Mouse (Mus musculus): Measurements from ENCODE around the gene Ptpru. TPM values are rescaled to one million over a fixed set of nuclear protein-coding genes. Genes with fewer than 3 reads are reported as not detected.
A peak's percentile ranks its signal among the peaks of the same experiment; 100 is the strongest.

Gene Ptpru
- polyA plus RNA-seq, 1 experiment: 5.4 TPM

DNA sequence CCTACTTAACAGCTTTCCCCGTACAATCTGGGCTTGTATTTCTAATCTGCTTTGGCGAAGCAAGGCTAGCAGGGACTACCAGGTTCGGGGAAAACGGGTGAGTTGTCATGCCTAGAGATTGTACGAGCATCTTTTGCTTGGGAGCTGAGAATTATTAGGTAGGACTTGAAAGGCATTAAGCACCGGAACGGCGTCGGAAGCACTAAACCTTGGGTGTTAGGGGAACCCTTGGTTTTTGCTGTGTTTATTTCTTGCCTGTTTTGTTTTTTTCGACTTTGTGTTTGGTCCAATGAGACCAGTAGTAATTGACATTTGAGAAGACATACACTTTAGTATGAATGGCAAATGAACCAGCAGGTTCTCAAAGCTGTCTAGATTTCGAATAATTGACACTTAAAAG lies 36.5 kb upstream of the Ptpru start:
- peaks cover 5% of the 10 kb centered on the region; the same call in 1 of the 2 replicates for H3K4me1 ChIP-seq (ENCODE audit: control insufficient read depth, insufficient read depth, insufficient read length, low read length)
- no peaks in the 10 kb centered on the region for H3K36me3 ChIP-seq (ENCODE audit: control insufficient read depth, insufficient read depth, low read length)
- H3K27me3 ChIP-seq (ENCODE audit: control insufficient read depth, insufficient read depth, low read length): no peaks in the 10 kb centered on the region
- TF ChIP-seq CTCF (IDR thresholded peaks at IDR 0.05; ENCODE audit: extremely low read depth, insufficient read length, insufficient replicate concordance, low read depth, low read length) (no peak), POLR2A (IDR thresholded peaks at IDR 0.05; ENCODE audit: low read depth, low read length) (no peak)
- WGBS: under 1% methylated on average over 11 of the region's 11 CpGs
- peak overlapping the region; percentile 93 for H3K27ac ChIP-seq (ENCODE audit: insufficient read depth, low read depth, low read length)
- H3K4me3 ChIP-seq (ENCODE audit: low read depth, low read length): peak overlapping the region; percentile 85

GRCm38 (mm10) chr4:131874169-131874536 lies 36.1 kb upstream of the Ptpru start:
- Histone ChIP-seq H3K27me3 (ENCODE audit: control insufficient read depth, insufficient read depth, low read length) (no peaks in the 10 kb centered on the region), H3K4me1 (ENCODE audit: control insufficient read depth, insufficient read depth, insufficient read length, low read length) (peaks cover 5% of the 10 kb centered on the region; the same call in 1 of the 2 replicates), H3K36me3 (ENCODE audit: control insufficient read depth, insufficient read depth, low read length) (no peaks in the 10 kb centered on the region), H3K4me3 (ENCODE audit: low read depth, low read length) (peak overlapping the region; percentile 85), H3K27ac (ENCODE audit: insufficient read depth, low read depth, low read length) (peak overlapping the region; percentile 93)
- WGBS: under 1% methylated on average over 20 of the region's 20 CpGs
- TF ChIP-seq CTCF (IDR thresholded peaks at IDR 0.05; ENCODE audit: extremely low read depth, insufficient read length, insufficient replicate concordance, low read depth, low read length) (no peak), POLR2A (IDR thresholded peaks at IDR 0.05; ENCODE audit: low read depth, low read length) (peak; percentile 25; the same call in 1 of the 2 replicates)

GRCm38 (mm10) chr4:131873293-131874168 lies 35.4 kb upstream of the Ptpru start, which contains the start of gene Srsf4:
TSS of gene Srsf4 (plus strand) at chr4:131873617.
- H3K4me3 ChIP-seq (ENCODE audit: low read depth, low read length): peak within 1 kb of the TSS; percentile 85
- H3K36me3 ChIP-seq (ENCODE audit: control insufficient read depth, insufficient read depth, low read length): no peaks in the 10 kb centered on the region
- TF ChIP-seq CTCF (IDR thresholded peaks at IDR 0.05; ENCODE audit: extremely low read depth, insufficient read length, insufficient replicate concordance, low read depth, low read length) (no peak), POLR2A (IDR thresholded peaks at IDR 0.05; ENCODE audit: low read depth, low read length) (peak; percentile 88)
- H3K4me1 ChIP-seq (ENCODE audit: control insufficient read depth, insufficient read depth, insufficient read length, low read length): peaks cover 5% of the 10 kb centered on the region; the same call in 1 of the 2 replicates
- H3K27ac ChIP-seq (ENCODE audit: insufficient read depth, low read depth, low read length): peak within 1 kb of the TSS; percentile 93
- H3K27me3 ChIP-seq (ENCODE audit: control insufficient read depth, insufficient read depth, low read length): no peaks in the 10 kb centered on the region
- 1% methylated on average over 114 of the region's 116 CpGs for WGBS

GRCm38 (mm10) chr4:131872672-131873292 lies 34.7 kb upstream of the Ptpru start:
- WGBS: 2% methylated on average over 11 of the region's 11 CpGs
- TF ChIP-seq POLR2A (IDR thresholded peaks at IDR 0.05; ENCODE audit: low read depth, low read length) (no peak), CTCF (IDR thresholded peaks at IDR 0.05; ENCODE audit: extremely low read depth, insufficient read length, insufficient replicate concordance, low read depth, low read length) (no peak)
- H3K27me3 ChIP-seq (ENCODE audit: control insufficient read depth, insufficient read depth, low read length): no peaks in the 10 kb centered on the region

GRCm38 (mm10) chr4:131861341-131861739 lies 23.3 kb upstream of the Ptpru start:
- H3K4me3 ChIP-seq (ENCODE audit: low read depth, low read length): no peak overlapping the region
- H3K36me3 ChIP-seq (ENCODE audit: control insufficient read depth, insufficient read depth, low read length): peaks cover 18% of the 10 kb centered on the region
- H3K27ac ChIP-seq (ENCODE audit: insufficient read depth, low read depth, low read length): no peak overlapping the region
- no peaks in the 10 kb centered on the region for H3K27me3 ChIP-seq (ENCODE audit: control insufficient read depth, insufficient read depth, low read length)
- WGBS: 66% methylated on average over 4 of the region's 4 CpGs
- H3K4me1 ChIP-seq (ENCODE audit: control insufficient read depth, insufficient read depth, insufficient read length, low read length): no peaks in the 10 kb centered on the region
- TF ChIP-seq POLR2A (IDR thresholded peaks at IDR 0.05; ENCODE audit: low read depth, low read length): no peak
- no peak for TF ChIP-seq CTCF (IDR thresholded peaks at IDR 0.05; ENCODE audit: extremely low read depth, insufficient read length, insufficient replicate concordance, low read depth, low read length)

More at GRCm38 (mm10) chr4:131872672-131873292, 34.7 kb upstream of the Ptpru start:
- Histone ChIP-seq H3K27ac (ENCODE audit: insufficient read depth, low read depth, low read length) (peak overlapping the region; percentile 78), H3K36me3 (ENCODE audit: control insufficient read depth, insufficient read depth, low read length) (no peaks in the 10 kb centered on the region), H3K4me3 (ENCODE audit: low read depth, low read length) (peak overlapping the region; percentile 51), H3K4me1 (ENCODE audit: control insufficient read depth, insufficient read depth, insufficient read length, low read length) (peaks cover 5% of the 10 kb centered on the region; the same call in 1 of the 2 replicates)

DNA sequence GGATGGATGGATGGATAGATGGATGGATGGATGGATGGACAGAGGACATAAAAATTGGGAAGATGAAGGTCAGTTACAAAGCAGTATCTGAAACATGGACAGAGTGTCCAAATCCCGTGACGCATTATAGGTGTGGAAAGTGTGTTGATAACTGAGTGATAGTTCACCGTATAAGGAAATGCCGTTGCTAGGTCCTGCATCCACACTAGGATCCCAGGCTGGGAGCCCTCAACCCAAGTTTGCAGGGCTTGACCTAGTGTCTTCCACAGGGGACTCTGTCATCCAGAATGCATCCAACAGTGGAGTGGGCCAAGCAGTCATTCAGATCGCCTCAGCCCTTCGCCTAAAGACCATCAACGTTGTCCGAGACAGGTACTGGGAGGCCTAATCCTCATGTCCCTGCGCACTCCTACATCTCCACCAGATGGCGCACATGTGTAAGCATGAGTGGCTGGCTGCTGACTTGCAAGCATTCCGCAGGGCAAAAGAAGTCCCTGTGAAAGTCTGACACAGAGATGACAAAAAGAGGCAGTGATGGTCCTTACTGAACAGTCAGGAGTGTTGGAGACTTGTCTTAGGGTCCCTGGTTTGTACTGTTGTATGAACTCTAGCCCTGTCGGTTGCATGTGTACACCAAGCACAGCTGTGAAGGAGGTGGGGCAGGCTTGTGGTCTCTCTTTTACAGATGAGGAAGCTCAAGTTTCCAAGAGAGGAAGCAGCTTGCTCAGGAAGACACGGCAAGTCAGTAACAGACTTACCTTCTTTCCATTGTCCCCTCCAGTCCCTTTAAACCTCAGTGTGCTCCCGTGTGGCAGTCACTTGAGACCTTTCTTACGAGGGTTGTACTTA lies 22.6 kb upstream of the Ptpru start:
- 45% methylated on average over 15 of the region's 15 CpGs for WGBS

More for the DNA sequence above, 22.6 kb upstream of the Ptpru start:
- H3K27ac ChIP-seq (ENCODE audit: insufficient read depth, low read depth, low read length): no peak overlapping the region
- peaks cover 18% of the 10 kb centered on the region for H3K36me3 ChIP-seq (ENCODE audit: control insufficient read depth, insufficient read depth, low read length)
- H3K4me3 ChIP-seq (ENCODE audit: low read depth, low read length): no peak overlapping the region
- no peaks in the 10 kb centered on the region for H3K27me3 ChIP-seq (ENCODE audit: control insufficient read depth, insufficient read depth, low read length)
- no peak for TF ChIP-seq POLR2A (IDR thresholded peaks at IDR 0.05; ENCODE audit: low read depth, low read length)
- peak; percentile 98; the same call in 1 of the 2 replicates for TF ChIP-seq CTCF (IDR thresholded peaks at IDR 0.05; ENCODE audit: extremely low read depth, insufficient read length, insufficient replicate concordance, low read depth, low read length)
- no peaks in the 10 kb centered on the region for H3K4me1 ChIP-seq (ENCODE audit: control insufficient read depth, insufficient read depth, insufficient read length, low read length)
